In genomic region chr3:126978768-126979410, GRCm38 (mm10) we compare ENCODE assay signal across 8 mouse cellular contexts.
DNase-seq lines count a peak whose midpoint lies in the region; ATAC-seq lines count a peak whose summit lies in the region.

No protein-coding gene starts in this region.

- intact Hi-C loops in heart, postnatal 25 days (cut with DNase I) = no loop called here

- H3K4me2 ChIP-seq in forebrain, embryonic 13.5 days = no peak overlapping the region
- H3K4me2 ChIP-seq in hindbrain, embryonic 14.5 days (replicated peaks) = no peak overlapping the region
- H3K4me2 ChIP-seq in midbrain, embryonic 11.5 days = no peak overlapping the region
- H3K4me2 ChIP-seq in stomach, embryonic 16.5 days (ENCODE audit: low read depth, low read length) = no peak overlapping the region

- 70% methylated on average over 11 of the region's 11 CpGs for WGBS in forebrain, embryonic 13.5 days
- WGBS in hindbrain, embryonic 14.5 days = 64% methylated on average over 11 of the region's 11 CpGs
- WGBS in midbrain, embryonic 11.5 days = 63% methylated on average over 11 of the region's 11 CpGs
- 61% methylated on average over 11 of the region's 11 CpGs for WGBS in stomach, embryonic 16.5 days

- no peak overlapping the region for H3K4me3 ChIP-seq in forebrain, embryonic 13.5 days
- no peak overlapping the region for H3K4me3 ChIP-seq in hindbrain, embryonic 14.5 days (replicated peaks; ENCODE audit: low read length)
- no peak overlapping the region for H3K4me3 ChIP-seq in midbrain, embryonic 11.5 days (ENCODE audit: low read depth, low read length)
- no peak overlapping the region for H3K4me3 ChIP-seq in stomach, embryonic 16.5 days (replicated peaks; ENCODE audit: low read length)

- no peak overlapping the region for H3K27ac ChIP-seq in forebrain, embryonic 13.5 days
- no peak overlapping the region for H3K27ac ChIP-seq in hindbrain, embryonic 14.5 days
- H3K27ac ChIP-seq in midbrain, embryonic 11.5 days (ENCODE audit: low read depth, low read length) = no peak overlapping the region
- no peak overlapping the region for H3K27ac ChIP-seq in stomach, embryonic 16.5 days (ENCODE audit: low read length)

- DNase-seq in heart, adult 8-10 months (ENCODE audit: low spot score) = peak; percentile 49
- DNase-seq in heart, postnatal 25 days (ENCODE audit: low spot score) = no peak
- DNase-seq in c-Kit-positive CD71-positive TER-119-negative erythroid progenitor cells, embryonic 14.5 days (ENCODE audit: low read depth) = peak; percentile 17
- DNase-seq in hindbrain, embryonic 14.5 days (ENCODE audit: low spot score) = peak; percentile 76
- peak; percentile 61 to 69 for DNase-seq in layer of hippocampus, postnatal 36 days
- peak; percentile 93 for DNase-seq in midbrain, embryonic 11.5 days (ENCODE audit: low spot score, missing footprints)

- peaks cover 37% of the 10 kb centered on the region for H3K36me3 ChIP-seq in forebrain, embryonic 13.5 days (ENCODE audit: poor library complexity, severe bottlenecking)
- peaks cover 40% of the 10 kb centered on the region for H3K36me3 ChIP-seq in hindbrain, embryonic 14.5 days (replicated peaks; ENCODE audit: control insufficient read depth, insufficient read depth)
- peaks cover 3% of the 10 kb centered on the region; the same call in 1 of the 2 replicates for H3K36me3 ChIP-seq in midbrain, embryonic 11.5 days (ENCODE audit: control insufficient read depth, insufficient read depth, low read length)
- no peaks in the 10 kb centered on the region for H3K36me3 ChIP-seq in stomach, embryonic 16.5 days (ENCODE audit: control insufficient read depth, insufficient read depth, low read length)

- H3K9ac ChIP-seq in forebrain, embryonic 13.5 days = no peak overlapping the region
- H3K9ac ChIP-seq in hindbrain, embryonic 14.5 days = no peak overlapping the region
- H3K9ac ChIP-seq in midbrain, embryonic 11.5 days (ENCODE audit: low read length) = no peak overlapping the region
- H3K9ac ChIP-seq in stomach, embryonic 16.5 days (ENCODE audit: low read length) = no peak overlapping the region

- H3K9me3 ChIP-seq in forebrain, embryonic 13.5 days (replicated peaks) = no peaks in the 10 kb centered on the region
- no peaks in the 10 kb centered on the region for H3K9me3 ChIP-seq in hindbrain, embryonic 14.5 days (ENCODE audit: control insufficient read depth, low read length)
- H3K9me3 ChIP-seq in midbrain, embryonic 11.5 days (ENCODE audit: control insufficient read depth, low read length) = no peaks in the 10 kb centered on the region
- H3K9me3 ChIP-seq in stomach, embryonic 16.5 days (replicated peaks; ENCODE audit: control insufficient read depth, low read length) = no peaks in the 10 kb centered on the region

- no peaks in the 10 kb centered on the region for H3K4me1 ChIP-seq in forebrain, embryonic 13.5 days
- H3K4me1 ChIP-seq in hindbrain, embryonic 14.5 days (replicated peaks; ENCODE audit: control insufficient read depth, insufficient read depth, low read length) = no peaks in the 10 kb centered on the region
- no peaks in the 10 kb centered on the region for H3K4me1 ChIP-seq in midbrain, embryonic 11.5 days (ENCODE audit: control insufficient read depth, insufficient read depth, low read length)
- no peaks in the 10 kb centered on the region for H3K4me1 ChIP-seq in stomach, embryonic 16.5 days (ENCODE audit: control insufficient read depth, insufficient read depth, low read length)

- peak; percentile 70; the same call in 1 of the 2 replicates for ATAC-seq in forebrain, embryonic 13.5 days
- peak; percentile 71 for ATAC-seq in hindbrain, embryonic 14.5 days (ENCODE audit: low FRiP score)
- ATAC-seq in midbrain, embryonic 11.5 days (ENCODE audit: low FRiP score) = peak; percentile 57; the same call in 1 of the 2 replicates
- ATAC-seq in stomach, embryonic 16.5 days (ENCODE audit: insufficient read depth, low FRiP score) = peak; percentile 33; the same call in 1 of the 2 replicates

- H3K27me3 ChIP-seq in forebrain, embryonic 13.5 days = no peaks in the 10 kb centered on the region
- H3K27me3 ChIP-seq in hindbrain, embryonic 14.5 days (ENCODE audit: control insufficient read depth, insufficient read depth, low read length) = no peaks in the 10 kb centered on the region
- no peaks in the 10 kb centered on the region for H3K27me3 ChIP-seq in midbrain, embryonic 11.5 days (ENCODE audit: control insufficient read depth, insufficient read depth, low read length)
- H3K27me3 ChIP-seq in stomach, embryonic 16.5 days (ENCODE audit: control insufficient read depth, insufficient read depth, low read length) = no peaks in the 10 kb centered on the region
